Mouse (Mus musculus): Measurements from ENCODE around the gene Shank1. TPM values are rescaled to one million over a fixed set of nuclear protein-coding genes. Genes with fewer than 3 reads are reported as not detected.

Gene Shank1
- 0.01 and 0.02 TPM in 2 replicates for polyA plus RNA-seq (2015; fragmentation: Nextera tagmentation; extraction: Ambion mirVana)

GRCm38 (mm10) chr7:44309475-44310284, at the start of gene Shank1:
Shank1 (plus strand) TSS chr7:44310253.
- Histone ChIP-seq H3K4me1 (ENCODE audit: control insufficient read depth, low read depth, low read length) (peaks cover 11% of the 10 kb centered on the region), H3K4me3 (ENCODE audit: low read depth, low read length) (peak within 1 kb of the TSS; percentile 21), H3K27me3 (ENCODE audit: control insufficient read depth, insufficient read depth, low read depth, low read length) (peaks cover 47% of the 10 kb centered on the region), H3K9ac (ENCODE audit: low read depth, low read length) (no peak within 1 kb of the TSS), H3K36me3 (ENCODE audit: control insufficient read depth, insufficient read depth) (no peaks in the 10 kb centered on the region), H3K27ac (ENCODE audit: low read length) (no peak within 1 kb of the TSS), H3K9me3 (replicated peaks; ENCODE audit: control insufficient read depth, low read length) (no peaks in the 10 kb centered on the region), H3K4me2 (ENCODE audit: low read depth, low read length) (peak within 1 kb of the TSS; percentile 41)
- WGBS (ENCODE audit: insufficient replicate concordance): 22% methylated on average over 8 of the region's 22 CpGs
- no peak for ATAC-seq (ENCODE audit: low read depth)

GRCm38 (mm10) chr7:44260410-44260809, 49.6 kb upstream of the Shank1 start:
- Histone ChIP-seq H3K4me3 (ENCODE audit: low read depth, low read length) (no peak overlapping the region), H3K27me3 (ENCODE audit: control insufficient read depth, insufficient read depth, low read depth, low read length) (peaks cover 14% of the 10 kb centered on the region), H3K9me3 (replicated peaks; ENCODE audit: control insufficient read depth, low read length) (no peaks in the 10 kb centered on the region), H3K4me1 (ENCODE audit: control insufficient read depth, low read depth, low read length) (peaks cover 3% of the 10 kb centered on the region), H3K9ac (ENCODE audit: low read depth, low read length) (no peak overlapping the region), H3K27ac (ENCODE audit: low read length) (no peak overlapping the region), H3K4me2 (ENCODE audit: low read depth, low read length) (no peak overlapping the region), H3K36me3 (ENCODE audit: control insufficient read depth, insufficient read depth) (no peaks in the 10 kb centered on the region)
- no peak for ATAC-seq (ENCODE audit: low read depth)
- WGBS (ENCODE audit: insufficient replicate concordance): 60% methylated on average over 6 of the region's 6 CpGs

- Histone ChIP-seq H3K4me3 (ENCODE audit: low read depth, low read length) (no peak within 1 kb of the TSS), H3K4me1 (ENCODE audit: control insufficient read depth, low read depth, low read length) (peaks cover 3% of the 10 kb centered on the region), H3K9ac (ENCODE audit: low read depth, low read length) (no peak within 1 kb of the TSS), H3K36me3 (ENCODE audit: control insufficient read depth, insufficient read depth) (no peaks in the 10 kb centered on the region), H3K27me3 (ENCODE audit: control insufficient read depth, insufficient read depth, low read depth, low read length) (peaks cover 14% of the 10 kb centered on the region), H3K27ac (ENCODE audit: low read length) (no peak within 1 kb of the TSS), H3K4me2 (ENCODE audit: low read depth, low read length) (no peak within 1 kb of the TSS), H3K9me3 (replicated peaks; ENCODE audit: control insufficient read depth, low read length) (no peaks in the 10 kb centered on the region)
- no peak for ATAC-seq (ENCODE audit: low read depth)
- 40% methylated on average over 5 of the region's 5 CpGs for WGBS (ENCODE audit: insufficient replicate concordance)
These were observed 48.9 kb upstream of the Shank1 start, which contains the start of gene Gm15517 for GRCm38 (mm10) chr7:44261147-44261546. Gm15517 (plus strand) TSS chr7:44261447.

DNA sequence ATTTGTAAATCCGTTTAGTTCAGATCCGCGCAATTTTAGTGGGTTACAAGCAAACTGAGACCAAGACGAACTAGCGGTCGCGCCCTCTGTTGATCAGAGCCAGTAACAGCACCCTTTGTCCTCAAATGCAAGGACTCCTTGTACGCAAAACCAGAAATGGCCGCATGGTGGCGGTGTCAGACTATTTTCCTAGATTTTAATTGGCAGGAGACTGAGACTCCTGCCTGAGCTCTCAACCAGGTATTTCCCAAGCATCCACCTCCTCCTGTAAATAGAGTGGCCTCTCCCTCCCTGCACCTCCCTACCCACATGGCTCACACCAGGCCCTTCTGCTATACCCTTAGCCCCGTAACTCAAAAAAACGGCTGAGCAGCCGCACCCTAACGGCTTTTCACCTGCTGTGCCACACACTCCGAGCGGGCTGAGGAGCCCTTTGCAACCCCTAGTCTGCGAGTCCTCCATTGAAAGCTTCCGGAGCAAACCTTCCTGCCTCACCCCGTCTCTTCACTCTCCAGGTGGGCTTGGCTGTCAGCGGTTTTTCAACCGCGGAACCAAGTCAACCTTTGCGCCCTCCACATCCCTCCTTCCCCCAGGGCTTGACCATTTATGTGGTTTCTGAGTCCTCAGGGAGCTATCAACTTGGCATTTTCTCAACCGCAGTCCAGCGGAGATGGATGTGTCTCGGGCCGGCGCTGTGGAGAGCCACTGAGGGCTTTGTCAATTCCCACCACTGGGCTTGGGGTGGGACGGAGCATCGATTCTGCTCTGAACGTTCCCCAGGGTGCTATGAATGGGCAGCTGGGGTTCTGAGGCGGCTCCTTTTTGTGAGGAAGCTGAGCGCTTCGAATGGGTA, 47.0 kb upstream of the Shank1 start:
- Histone ChIP-seq H3K36me3 (ENCODE audit: control insufficient read depth, insufficient read depth) (no peaks in the 10 kb centered on the region), H3K9me3 (replicated peaks; ENCODE audit: control insufficient read depth, low read length) (no peaks in the 10 kb centered on the region), H3K27me3 (ENCODE audit: control insufficient read depth, insufficient read depth, low read depth, low read length) (peaks cover 16% of the 10 kb centered on the region), H3K9ac (ENCODE audit: low read depth, low read length) (no peak overlapping the region), H3K4me2 (ENCODE audit: low read depth, low read length) (peak overlapping the region; percentile 28; the same call in 1 of the 2 replicates), H3K27ac (ENCODE audit: low read length) (no peak overlapping the region), H3K4me3 (ENCODE audit: low read depth, low read length) (no peak overlapping the region), H3K4me1 (ENCODE audit: control insufficient read depth, low read depth, low read length) (peaks cover 3% of the 10 kb centered on the region)
- 2% methylated on average over 34 of the region's 34 CpGs for WGBS (ENCODE audit: insufficient replicate concordance)
- peak; percentile 64 for ATAC-seq (ENCODE audit: low read depth)

GRCm38 (mm10) chr7:44268117-44268516, 41.9 kb upstream of the Shank1 start:
- H3K4me2 ChIP-seq (ENCODE audit: low read depth, low read length): no peak overlapping the region
- 66% methylated on average over 11 of the region's 11 CpGs for WGBS (ENCODE audit: insufficient replicate concordance)
- no peak overlapping the region for H3K27ac ChIP-seq (ENCODE audit: low read length)
- H3K36me3 ChIP-seq (ENCODE audit: control insufficient read depth, insufficient read depth): no peaks in the 10 kb centered on the region
- H3K27me3 ChIP-seq (ENCODE audit: control insufficient read depth, insufficient read depth, low read depth, low read length): peaks cover 9% of the 10 kb centered on the region
- H3K4me1 ChIP-seq (ENCODE audit: control insufficient read depth, low read depth, low read length): peaks cover under 1% of the 10 kb centered on the region; the same call in 1 of the 2 replicates
- no peaks in the 10 kb centered on the region for H3K9me3 ChIP-seq (replicated peaks; ENCODE audit: control insufficient read depth, low read length)
- H3K9ac ChIP-seq (ENCODE audit: low read depth, low read length): no peak overlapping the region
- no peak overlapping the region for H3K4me3 ChIP-seq (ENCODE audit: low read depth, low read length)
- no peak for ATAC-seq (ENCODE audit: low read depth)

DNA sequence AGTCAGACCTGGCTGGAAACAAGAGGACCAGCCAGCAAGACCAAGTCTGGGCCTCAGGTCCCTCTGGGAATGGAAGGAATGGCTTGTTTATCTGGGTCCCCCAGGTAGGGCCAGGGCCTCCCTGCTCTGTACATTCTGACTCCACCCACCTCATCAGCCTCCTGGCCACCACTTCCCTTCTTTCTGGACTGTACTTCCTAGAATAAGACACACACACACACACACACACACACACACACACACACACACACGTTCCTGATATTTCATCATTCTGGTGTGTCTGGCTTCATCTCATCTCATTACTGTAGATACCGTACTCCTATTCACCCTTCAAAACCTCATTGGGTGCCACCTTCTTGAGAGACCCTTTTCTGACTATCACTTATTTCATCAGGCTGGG, 40.7 kb upstream of the Shank1 start:
- no peak overlapping the region for H3K4me3 ChIP-seq (ENCODE audit: low read depth, low read length)
- peaks cover 2% of the 10 kb centered on the region; the same call in 1 of the 2 replicates for H3K27me3 ChIP-seq (ENCODE audit: control insufficient read depth, insufficient read depth, low read depth, low read length)
- H3K27ac ChIP-seq (ENCODE audit: low read length): no peak overlapping the region
- 46% methylated on average over 2 of the region's 2 CpGs for WGBS (ENCODE audit: insufficient replicate concordance)
- H3K36me3 ChIP-seq (ENCODE audit: control insufficient read depth, insufficient read depth): no peaks in the 10 kb centered on the region
- H3K9me3 ChIP-seq (replicated peaks; ENCODE audit: control insufficient read depth, low read length): no peaks in the 10 kb centered on the region
- no peaks in the 10 kb centered on the region for H3K4me1 ChIP-seq (ENCODE audit: control insufficient read depth, low read depth, low read length)
- H3K4me2 ChIP-seq (ENCODE audit: low read depth, low read length): no peak overlapping the region
- H3K9ac ChIP-seq (ENCODE audit: low read depth, low read length): no peak overlapping the region
- ATAC-seq (ENCODE audit: low read depth): no peak

DNA sequence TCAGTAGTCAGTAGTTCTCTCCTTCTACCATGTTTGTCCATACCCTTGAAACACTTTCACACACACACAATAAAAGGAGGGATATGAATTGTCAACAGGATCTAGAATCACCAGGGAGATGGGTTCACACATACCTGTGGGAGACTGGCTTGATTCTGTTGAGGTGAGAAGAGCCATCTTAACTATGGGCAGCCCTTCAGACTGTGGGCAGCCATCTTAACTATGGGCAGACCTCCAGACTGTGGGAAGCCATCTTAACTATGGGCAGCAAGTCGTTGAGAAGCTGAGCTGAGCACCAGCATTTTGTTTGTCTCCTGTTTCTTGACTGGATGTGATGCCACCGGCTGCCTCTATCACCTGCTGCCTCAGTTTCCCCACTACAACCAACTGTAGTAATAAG, 38.7 kb upstream of the Shank1 start:
- 45% methylated on average over 2 of the region's 2 CpGs for WGBS (ENCODE audit: insufficient replicate concordance)
- H3K9ac ChIP-seq (ENCODE audit: low read depth, low read length): no peak overlapping the region
- H3K27me3 ChIP-seq (ENCODE audit: control insufficient read depth, insufficient read depth, low read depth, low read length): peaks cover 2% of the 10 kb centered on the region; the same call in 1 of the 2 replicates

DNA sequence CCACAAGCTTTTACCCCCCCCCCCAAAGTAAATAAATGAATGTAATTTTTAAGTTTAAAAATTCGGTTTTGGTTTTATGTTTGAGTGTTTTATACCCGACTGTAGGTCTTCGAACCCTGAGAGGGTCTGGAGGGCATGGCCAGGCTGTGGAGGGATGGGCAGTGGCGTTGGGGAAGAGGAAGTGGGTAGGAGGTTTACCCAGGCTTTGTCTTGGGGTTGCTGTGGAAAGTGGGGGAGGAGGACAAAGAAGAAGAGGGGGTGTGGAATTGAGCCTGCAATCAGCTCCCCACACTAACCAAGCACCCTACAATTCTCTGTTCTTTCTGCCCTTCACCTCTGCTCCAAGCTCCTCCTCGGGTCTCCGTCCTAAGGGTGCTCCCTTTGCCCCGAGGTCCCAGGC, 37.5 kb upstream of the Shank1 start:
- H3K4me2 ChIP-seq (ENCODE audit: low read depth, low read length): no peak overlapping the region
- H3K4me3 ChIP-seq (ENCODE audit: low read depth, low read length): no peak overlapping the region
- H3K36me3 ChIP-seq (ENCODE audit: control insufficient read depth, insufficient read depth): no peaks in the 10 kb centered on the region
- H3K27me3 ChIP-seq (ENCODE audit: control insufficient read depth, insufficient read depth, low read depth, low read length): no peaks in the 10 kb centered on the region
- 50% methylated on average over 7 of the region's 7 CpGs for WGBS (ENCODE audit: insufficient replicate concordance)
- no peaks in the 10 kb centered on the region for H3K4me1 ChIP-seq (ENCODE audit: control insufficient read depth, low read depth, low read length)
- no peak overlapping the region for H3K9ac ChIP-seq (ENCODE audit: low read depth, low read length)
- H3K9me3 ChIP-seq (replicated peaks; ENCODE audit: control insufficient read depth, low read length): no peaks in the 10 kb centered on the region
- ATAC-seq (ENCODE audit: low read depth): no peak
- H3K27ac ChIP-seq (ENCODE audit: low read length): no peak overlapping the region

More for the DNA sequence above, 38.7 kb upstream of the Shank1 start:
- no peaks in the 10 kb centered on the region for H3K9me3 ChIP-seq (replicated peaks; ENCODE audit: control insufficient read depth, low read length)
- no peak overlapping the region for H3K27ac ChIP-seq (ENCODE audit: low read length)
- no peak overlapping the region for H3K4me2 ChIP-seq (ENCODE audit: low read depth, low read length)
- no peak for ATAC-seq (ENCODE audit: low read depth)
- H3K4me1 ChIP-seq (ENCODE audit: control insufficient read depth, low read depth, low read length): no peaks in the 10 kb centered on the region
- H3K4me3 ChIP-seq (ENCODE audit: low read depth, low read length): no peak overlapping the region
- no peaks in the 10 kb centered on the region for H3K36me3 ChIP-seq (ENCODE audit: control insufficient read depth, insufficient read depth)

Data from liver, embryonic 16.5 days (tissue).